Mouse (Mus musculus) lung, postnatal 0 days (tissue): ENCODE data around the gene Fam240a. TPM values are rescaled to one million over a fixed set of nuclear protein-coding genes. Genes with fewer than 3 reads are reported as not detected.

Experiments
- ATAC-seq: fragments of 200-750 bp; cut with Nextera tagmentation; 2 replicates; pipeline ENCODE4 v1.8.0; 2017; ENCODE audit warnings: moderate library complexity
- DNase-seq: peaks from one replicate; pipeline ENCODE4 v3.0.0-alpha.2; 2016; ENCODE audit warnings: low spot score
- H3K27ac ChIP-seq: fragments of 300-500 bp; sonication (generic); 2 replicates; pipeline ENCODE4 v1.5.1; 2014; ENCODE audit warnings: antibody characterized with exemption, mild to moderate bottlenecking, low read length, mixed read lengths
- H3K27me3 ChIP-seq: fragments of 300-500 bp; sonication (generic); replicated peaks from 2 replicates; pipeline ENCODE4 v1.6.1; 2014; ENCODE audit warnings: low read length, mixed read lengths; ENCODE audit not compliant: insufficient read depth
- H3K36me3 ChIP-seq: fragments of 300-500 bp; sonication (generic); 2 replicates; pipeline ENCODE4 v1.6.1; 2014; ENCODE audit warnings: low read length, mixed read lengths; ENCODE audit not compliant: insufficient read depth
- H3K4me1 ChIP-seq: fragments of 300-500 bp; sonication (generic); 2 replicates; pipeline ENCODE4 v1.6.1; 2014; ENCODE audit warnings: antibody characterized with exemption, low read depth, low read length, mixed read lengths; ENCODE audit not compliant: insufficient read depth
- H3K4me2 ChIP-seq: fragments of 300-500 bp; sonication (generic); replicated peaks from 2 replicates; pipeline ENCODE4 v1.6.1; 2014; ENCODE audit warnings: low read depth, mild to moderate bottlenecking, low read length, moderate library complexity, mixed read lengths
- H3K4me3 ChIP-seq: fragments of 300-500 bp; sonication (generic); 2 replicates; pipeline ENCODE4 v1.5.1; 2014; ENCODE audit warnings: low read depth, low read length
- H3K9ac ChIP-seq: fragments of 300-500 bp; sonication (generic); replicated peaks from 2 replicates; pipeline ENCODE4 v1.6.1; 2014; ENCODE audit warnings: low read depth, mild to moderate bottlenecking
- H3K9me3 ChIP-seq: fragments of 300-500 bp; sonication (generic); 2 replicates; pipeline ENCODE4 v1.6.1; 2016; ENCODE audit warnings: low read length, mixed read lengths
- CTCF ChIP-seq: IDR thresholded peaks from 2 replicates; pipeline ENCODE4 v1.5.1; 2016; ENCODE audit warnings: antibody characterized with exemption, mild to moderate bottlenecking
- EP300 ChIP-seq: IDR thresholded peaks from 2 replicates; pipeline ENCODE4 v1.6.1; 2016; ENCODE audit warnings: antibody characterized with exemption, mild to moderate bottlenecking, control low read depth
- WGBS: fragments of 180-500 bp; shearing (Covaris S2); extraction: QIAGEN DNeasy Blood & Tissue Kit; methylation state at CpG from one replicate; pipeline ENCODE4 v1.1.7; 2014; 5-methylcytosine and 5-hydroxymethylcytosine counted together
- polyA plus RNA-seq: library from polyadenylated mRNA; unstranded; fragments of >200 nt; fragmentation: Nextera tagmentation; extraction: Ambion mirVana; gene quantifications from 2 replicates; pipeline ENCODE4 v1.2.1, GENCODE M21; 2015

Fam240a gene
- polyA plus RNA-seq, 1 experiment from 2014 or later: not detected

DNA sequence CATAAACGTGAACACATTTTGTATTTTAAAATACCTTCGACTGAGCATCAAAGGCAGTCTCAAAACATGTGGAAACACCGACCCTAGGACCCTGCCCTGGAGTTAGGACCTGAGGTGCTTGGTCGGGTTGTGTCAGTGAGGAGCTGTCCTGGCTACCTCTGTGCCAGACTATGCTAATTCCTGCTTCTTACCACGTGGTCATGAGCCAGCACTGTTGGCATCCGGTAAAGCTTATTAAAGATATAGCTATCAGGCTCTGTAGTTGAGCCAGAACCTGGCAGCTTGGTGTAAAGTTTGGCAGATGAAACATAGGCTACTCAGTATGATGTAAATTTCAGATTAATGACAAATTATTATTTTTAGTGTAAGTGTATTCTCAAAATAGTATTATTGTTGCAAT is 35.7 kb upstream of the Fam240a start:
- WGBS: 47% methylated on average over 6 of the region's 6 CpGs
- Histone ChIP-seq H3K4me2 (no peak overlapping the region), H3K9ac (no peak overlapping the region), H3K9me3 (no peaks in the 10 kb centered on the region), H3K4me1 (peaks cover 7% of the 10 kb centered on the region; the same call in 1 of the 2 replicates), H3K36me3 (no peaks in the 10 kb centered on the region), H3K4me3 (no peak overlapping the region), H3K27ac (no peak overlapping the region), H3K27me3 (0 out of 2 replicates have a peak, but pooled peaks cover 5% of the 10 kb centered on the region)
- ATAC-seq (no peak), DNase-seq (no peak)
- no peak for TF ChIP-seq EP300
- TF ChIP-seq CTCF: no peak

DNA sequence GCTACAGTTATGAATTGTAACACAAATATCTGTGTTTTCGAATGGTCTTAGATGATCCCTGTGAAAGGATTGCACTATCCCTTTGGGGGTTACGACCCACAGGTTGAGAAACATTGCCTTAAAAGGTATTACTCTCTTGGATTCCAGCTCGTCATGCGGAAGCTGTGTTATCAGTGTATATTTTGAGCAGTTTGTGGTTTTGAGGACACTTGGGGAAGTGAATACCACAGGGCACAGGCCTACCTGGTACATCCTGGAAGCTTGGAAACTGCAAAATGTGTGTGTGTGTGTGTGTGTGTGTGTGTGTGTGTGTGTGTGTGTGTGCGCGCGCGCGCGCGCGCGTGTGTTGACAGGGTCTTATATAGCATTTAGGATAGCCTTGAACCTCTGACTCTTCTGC is 35.2 kb upstream of the Fam240a start:
- H3K4me1 ChIP-seq: peaks cover 7% of the 10 kb centered on the region; the same call in 1 of the 2 replicates
- H3K27me3 ChIP-seq: 0 out of 2 replicates have a peak, but pooled peaks cover 5% of the 10 kb centered on the region
- no peak overlapping the region for H3K4me2 ChIP-seq
- no peak overlapping the region for H3K27ac ChIP-seq
- no peak overlapping the region for H3K9ac ChIP-seq
- ATAC-seq (no peak), DNase-seq (no peak)
- TF ChIP-seq CTCF: no peak
- no peak for TF ChIP-seq EP300
- no peaks in the 10 kb centered on the region for H3K36me3 ChIP-seq
- H3K9me3 ChIP-seq: no peaks in the 10 kb centered on the region
- WGBS: 90% methylated on average over 13 of the region's 13 CpGs
- no peak overlapping the region for H3K4me3 ChIP-seq

DNA sequence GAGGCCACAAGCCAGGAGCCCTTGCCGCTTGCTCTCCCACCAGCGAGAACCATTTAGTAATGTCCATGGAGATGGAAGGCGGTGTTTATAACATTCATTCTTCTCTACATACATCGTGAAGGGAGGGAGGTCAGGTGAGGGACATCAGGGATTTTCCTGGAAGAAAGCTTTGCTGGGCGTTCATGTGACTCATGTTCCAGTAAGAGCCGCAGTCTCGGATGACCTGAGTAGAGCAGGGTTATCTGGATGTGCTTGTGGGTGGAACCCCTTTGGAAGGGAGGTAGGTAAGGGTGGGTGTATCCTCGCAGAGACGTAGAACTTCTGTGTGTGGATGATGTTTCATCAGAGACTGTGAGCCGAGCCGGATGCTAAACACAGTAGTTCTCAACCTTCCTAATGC is 34.7 kb upstream of the Fam240a start, which contains the start of gene Lrrc2:
TSS of gene Lrrc2 (plus strand) at position 149 of the 400 bp plus-strand sequence.
- Histone ChIP-seq H3K27ac (no peak within 1 kb of the TSS), H3K27me3 (0 out of 2 replicates have a peak, but pooled peaks cover 5% of the 10 kb centered on the region), H3K9ac (no peak within 1 kb of the TSS), H3K4me2 (no peak within 1 kb of the TSS), H3K4me3 (no peak within 1 kb of the TSS), H3K4me1 (peaks cover 7% of the 10 kb centered on the region; the same call in 1 of the 2 replicates), H3K36me3 (no peaks in the 10 kb centered on the region), H3K9me3 (no peaks in the 10 kb centered on the region)
- TF ChIP-seq EP300 (no peak), CTCF (no peak)
- ATAC-seq (no peak), DNase-seq (no peak)
- WGBS: 72% methylated on average over 11 of the region's 11 CpGs

- H3K4me1 ChIP-seq: peaks cover 7% of the 10 kb centered on the region; the same call in 1 of the 2 replicates
- H3K27ac ChIP-seq: no peak overlapping the region
- DNase-seq (no peak), ATAC-seq (no peak)
- H3K36me3 ChIP-seq: no peaks in the 10 kb centered on the region
- H3K4me2 ChIP-seq: no peak overlapping the region
- H3K9ac ChIP-seq: no peak overlapping the region
- H3K9me3 ChIP-seq: no peaks in the 10 kb centered on the region
- 94% methylated on average over 3 of the region's 3 CpGs for WGBS
- no peak for TF ChIP-seq CTCF
- TF ChIP-seq EP300: no peak
- H3K27me3 ChIP-seq: peaks cover 14% of the 10 kb centered on the region; the same call in 1 of the 2 replicates
- no peak overlapping the region for H3K4me3 ChIP-seq
Observed at GRCm38 (mm10) chr9:110950109-110950508, 33.4 kb upstream of the Fam240a start.

- peaks cover 24% of the 10 kb centered on the region; the same call in 1 of the 2 replicates for H3K27me3 ChIP-seq
- ATAC-seq (no peak), DNase-seq (no peak)
- no peaks in the 10 kb centered on the region for H3K36me3 ChIP-seq
- WGBS: 50% methylated on average over 8 of the region's 8 CpGs
- no peak overlapping the region for H3K4me3 ChIP-seq
- no peak for TF ChIP-seq CTCF
- TF ChIP-seq EP300: no peak
- no peak overlapping the region for H3K9ac ChIP-seq
- H3K27ac ChIP-seq: no peak overlapping the region
- H3K4me2 ChIP-seq: no peak overlapping the region
- no peaks in the 10 kb centered on the region for H3K9me3 ChIP-seq
- H3K4me1 ChIP-seq: peaks cover 5% of the 10 kb centered on the region; the same call in 1 of the 2 replicates
Observed at GRCm38 (mm10) chr9:110948813-110949310, 32.2 kb upstream of the Fam240a start.

DNA sequence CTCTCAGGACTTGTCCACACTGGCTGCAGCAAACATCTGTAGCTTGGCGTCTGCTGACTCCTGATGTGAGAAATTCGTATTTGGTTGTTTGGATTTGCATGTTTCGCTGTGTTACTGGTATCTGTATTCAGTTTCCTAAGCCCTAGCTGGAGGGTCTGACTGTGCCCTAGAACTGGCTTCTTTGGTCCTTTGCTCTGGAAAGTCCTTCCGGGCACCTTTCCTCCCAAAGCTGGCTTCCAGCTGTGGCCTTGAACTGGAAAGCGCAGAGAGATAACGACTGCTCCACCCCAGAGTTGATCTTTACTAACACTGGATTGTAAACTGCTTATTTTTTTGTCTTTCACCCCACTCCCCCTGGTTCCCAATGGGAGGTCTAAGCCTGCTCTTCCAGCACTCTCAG is 31.2 kb upstream of the Fam240a start:
- Histone ChIP-seq H3K4me2 (no peak overlapping the region), H3K4me1 (no peaks in the 10 kb centered on the region), H3K27ac (no peak overlapping the region), H3K27me3 (peaks cover 20% of the 10 kb centered on the region; the same call in 1 of the 2 replicates), H3K9ac (no peak overlapping the region), H3K4me3 (no peak overlapping the region), H3K36me3 (no peaks in the 10 kb centered on the region), H3K9me3 (no peaks in the 10 kb centered on the region)
- DNase-seq (no peak), ATAC-seq (no peak)
- 58% methylated on average over 6 of the region's 6 CpGs for WGBS
- TF ChIP-seq EP300 (no peak), CTCF (no peak)
